Mouse (Mus musculus) erythroblast, embryonic 14.5 days (primary cell): Measurements from ENCODE around the gene Fam187b.

Source experiments
- GATA1 ChIP-seq: IDR thresholded peaks from 2 replicates; pipeline ENCODE4 v1.6.1; 2012; ENCODE audit warnings: low read length, inconsistent platforms, mixed read lengths
- TAL1 ChIP-seq: IDR thresholded peaks from 3 replicates; pipeline ENCODE4 v1.6.1; 2012; ENCODE audit warnings: low read length, inconsistent platforms, mixed read lengths

DNA sequence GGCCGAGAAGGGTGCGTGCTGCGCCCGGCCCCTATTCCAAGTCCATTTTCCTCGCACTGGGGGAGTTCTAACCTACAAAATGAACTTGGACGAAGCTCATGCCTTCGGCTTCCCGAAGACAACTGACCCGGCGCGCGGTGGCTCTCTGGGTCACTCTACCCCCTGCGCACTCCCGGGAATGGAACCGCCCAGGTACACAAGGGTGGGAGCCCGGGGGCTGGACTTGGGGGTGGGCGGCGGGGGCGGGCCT, 414 bp upstream of the Fam187b start, which contains the start of gene Lsr:
- TF ChIP-seq GATA1 (no peak), TAL1 (no peak)
